Mouse (Mus musculus) layer of hippocampus, adult 8-10 months (tissue): ENCODE measurements around the gene Dhcr24. TPM values are rescaled to one million over a fixed set of nuclear protein-coding genes. Genes with fewer than 3 reads are reported as not detected.

Experiments
- DNase-seq, 2 experiments: peaks; one replicate each; pipeline ENCODE4 v3.0.0; 2022; ENCODE audit warnings: low spot score in 2 of 2
- total RNA-seq, 4 experiments: library from RNA; stranded (reverse); gene quantifications; 2 replicates each; pipeline ENCODE4 v1.2.4; 2022

Dhcr24 gene
- total RNA-seq, 4 experiments from 2014 or later = 66.0 to 86.5 (median 75.9) TPM

DNA sequence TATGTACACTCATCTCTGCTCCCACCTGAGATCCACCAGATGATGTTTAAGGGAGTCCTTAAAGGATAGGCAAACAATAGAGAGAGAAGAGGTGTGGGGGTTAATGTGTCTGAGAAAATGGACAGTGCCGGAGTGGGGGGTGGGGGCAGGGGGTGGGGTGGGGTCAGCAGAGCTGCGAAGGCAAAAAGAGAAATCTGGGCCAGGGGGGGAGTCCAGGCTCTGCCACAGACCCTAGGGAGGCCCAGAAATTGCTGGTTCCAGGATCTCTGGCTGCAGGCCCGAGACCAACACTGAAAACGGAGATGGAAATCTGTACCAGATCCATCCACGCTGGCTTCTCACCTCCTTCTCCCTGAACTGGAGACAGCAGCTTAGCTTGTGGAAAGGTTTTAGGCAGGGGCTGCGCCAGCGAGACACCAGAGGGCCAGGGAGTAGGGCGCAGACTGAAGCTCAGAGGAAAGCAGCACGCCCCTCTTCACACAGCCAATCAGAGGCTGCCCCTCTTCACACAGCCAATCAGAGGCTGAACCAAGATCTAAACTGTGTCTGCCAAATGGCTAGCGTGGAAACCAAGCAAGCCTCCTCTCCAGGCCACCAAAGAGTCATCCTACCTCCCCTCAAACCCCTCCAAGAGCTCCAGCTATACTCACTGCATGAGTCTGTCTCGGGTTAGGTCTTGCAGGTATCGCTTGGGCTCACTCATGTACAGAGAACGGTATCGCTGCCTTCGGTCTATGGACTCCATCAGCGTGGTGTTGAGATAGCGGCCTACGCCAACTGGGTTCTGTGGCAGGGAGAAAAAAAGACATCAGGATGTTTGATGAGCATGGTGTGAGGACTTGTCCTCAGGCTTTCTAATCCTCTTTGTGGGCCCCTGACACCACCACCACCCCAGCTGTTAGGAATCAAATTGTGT lies 46.1 kb downstream of the Dhcr24 start:
- no peak for DNase-seq

DNA sequence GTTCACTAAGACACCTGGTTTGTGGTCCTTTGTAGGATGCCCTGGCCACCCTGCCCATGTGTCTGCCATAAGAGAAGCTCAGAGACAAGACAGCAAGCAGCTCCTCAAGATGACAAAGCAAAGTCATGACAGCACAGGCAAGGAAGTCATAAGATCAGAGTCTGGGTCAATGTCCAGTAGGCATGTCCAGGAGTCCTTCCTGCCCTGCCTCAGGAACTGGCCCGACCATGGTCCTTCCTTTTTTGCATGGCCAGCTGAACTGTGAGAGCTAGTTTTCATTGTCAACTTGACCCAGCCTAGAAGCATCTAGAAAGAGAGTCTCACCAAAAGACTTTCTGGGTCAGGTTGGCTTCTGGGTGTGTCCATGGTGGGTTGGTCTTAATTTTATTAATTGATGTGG lies 47.1 kb downstream of the Dhcr24 start:
- no peak for DNase-seq

GRCm38 (mm10) chr4:106613105-106613504 lies 52.3 kb downstream of the Dhcr24 start:
- DNase-seq = no peak

DNA sequence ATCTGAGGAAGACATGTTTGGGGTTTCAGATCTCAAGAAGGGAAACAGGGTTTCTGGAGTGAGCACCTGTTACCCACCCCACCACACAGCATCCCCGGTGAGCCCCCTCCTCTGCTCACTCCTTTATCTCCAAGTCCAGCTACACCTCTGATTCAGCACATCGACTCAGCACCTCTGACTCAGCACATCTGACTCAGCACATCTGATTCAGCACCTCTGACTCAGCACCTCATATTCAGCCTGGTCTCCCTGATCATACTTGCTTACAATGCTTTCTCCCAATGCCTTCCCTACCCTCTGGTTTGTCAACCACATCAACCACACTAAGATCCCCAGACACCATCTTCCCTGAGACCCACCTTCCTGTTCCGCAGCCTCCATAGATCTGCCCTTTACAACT lies 52.7 kb downstream of the Dhcr24 start:
- no peak for DNase-seq

- DNase-seq = peak; percentile 57 to 72
These were observed 53.5 kb downstream of the Dhcr24 start for GRCm38 (mm10) chr4:106614180-106614797.

- DNase-seq = no peak
These were observed 54.0 kb downstream of the Dhcr24 start for GRCm38 (mm10) chr4:106614881-106615280.

DNA sequence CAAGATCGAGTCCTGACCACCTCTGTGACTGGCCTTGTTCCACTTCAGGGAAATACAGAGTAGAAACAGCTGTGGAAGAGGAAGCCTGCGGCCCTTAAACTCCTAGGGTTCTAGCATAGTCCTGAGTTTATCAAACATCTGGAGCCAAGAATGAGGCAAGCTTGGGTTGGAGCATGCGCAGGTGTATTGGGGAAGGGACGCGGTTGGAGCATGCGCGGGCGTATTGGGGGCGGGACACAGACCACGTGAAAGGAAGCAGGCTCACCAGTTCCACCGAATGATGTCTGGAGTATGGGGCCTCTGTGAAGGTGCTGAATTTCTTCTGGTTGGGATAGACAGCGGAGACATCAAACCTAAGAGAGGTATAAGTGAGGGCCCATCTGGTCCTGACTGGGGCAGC lies 54.8 kb downstream of the Dhcr24 start:
- no peak for DNase-seq

GRCm38 (mm10) chr4:106617056-106617455 lies 56.2 kb downstream of the Dhcr24 start, which contains the start of gene Lexm:
Gene Lexm, minus strand, starts transcription at chr4:106617241.
- no peak for DNase-seq

DNA sequence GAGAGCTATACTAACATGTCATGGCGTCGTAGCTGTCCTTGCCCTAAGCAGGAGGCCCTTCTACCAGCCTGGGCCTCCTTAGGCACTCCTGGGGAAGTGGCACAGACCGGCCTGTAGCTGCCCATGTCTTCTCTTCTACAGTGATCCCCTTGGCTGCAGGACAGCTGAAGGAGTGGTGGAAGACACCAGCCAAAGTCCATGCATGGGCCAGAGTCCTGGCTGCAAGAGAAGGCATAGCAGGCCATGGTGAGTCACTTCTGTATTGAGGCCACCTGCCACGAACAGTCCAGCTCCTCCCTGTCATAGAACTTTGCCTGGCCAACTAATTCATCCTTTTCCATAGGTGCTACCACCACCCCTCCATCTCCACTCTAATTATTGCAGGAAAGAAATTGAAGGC lies 58.1 kb downstream of the Dhcr24 start:
- no peak for DNase-seq

DNA sequence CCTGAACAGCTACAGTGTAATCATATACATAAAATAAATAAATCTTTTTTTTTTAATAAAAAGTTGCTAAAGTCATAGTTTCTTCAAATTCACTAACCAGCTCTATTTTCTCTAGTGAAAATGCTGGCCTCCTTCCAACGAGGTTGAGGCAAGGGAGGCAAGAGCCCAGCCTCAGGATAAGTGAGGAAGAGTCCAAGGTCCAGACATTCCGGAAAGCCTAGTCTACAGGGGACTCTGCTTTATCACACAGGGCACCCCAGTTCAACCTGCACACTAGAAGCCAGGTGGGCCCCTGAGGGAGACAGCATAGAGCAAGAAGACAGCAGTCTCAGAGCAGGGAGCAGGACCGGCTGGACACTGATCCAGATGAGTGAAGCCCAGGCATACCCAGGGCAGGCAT lies 60.6 kb downstream of the Dhcr24 start:
- DNase-seq = no peak

- DNase-seq = no peak
These were observed 61.2 kb downstream of the Dhcr24 start, which contains the start of gene Ttc22 for GRCm38 (mm10) chr4:106622030-106622493. Gene Ttc22, plus strand, starts transcription at chr4:106622432.

DNA sequence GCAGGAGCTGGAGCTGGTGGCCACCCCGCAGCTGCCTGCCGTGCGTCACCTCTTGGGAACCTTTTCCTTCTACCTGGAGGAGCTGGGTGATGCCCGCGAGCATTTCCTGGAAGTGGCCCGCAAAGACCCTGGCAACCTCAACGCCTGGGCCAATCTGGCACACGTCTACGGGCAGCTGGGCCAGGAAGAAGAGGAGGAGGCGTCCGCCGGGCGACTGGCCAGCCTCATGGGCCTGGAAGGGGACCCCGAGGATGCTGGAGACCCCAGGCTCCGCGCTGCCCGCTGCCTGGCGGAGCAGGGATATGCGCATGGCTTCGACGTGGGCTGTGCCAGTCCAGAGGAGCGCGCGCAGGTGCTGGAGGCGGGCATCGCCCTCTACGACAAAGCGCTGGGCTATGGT lies 61.9 kb downstream of the Dhcr24 start:
- no peak for DNase-seq

DNA sequence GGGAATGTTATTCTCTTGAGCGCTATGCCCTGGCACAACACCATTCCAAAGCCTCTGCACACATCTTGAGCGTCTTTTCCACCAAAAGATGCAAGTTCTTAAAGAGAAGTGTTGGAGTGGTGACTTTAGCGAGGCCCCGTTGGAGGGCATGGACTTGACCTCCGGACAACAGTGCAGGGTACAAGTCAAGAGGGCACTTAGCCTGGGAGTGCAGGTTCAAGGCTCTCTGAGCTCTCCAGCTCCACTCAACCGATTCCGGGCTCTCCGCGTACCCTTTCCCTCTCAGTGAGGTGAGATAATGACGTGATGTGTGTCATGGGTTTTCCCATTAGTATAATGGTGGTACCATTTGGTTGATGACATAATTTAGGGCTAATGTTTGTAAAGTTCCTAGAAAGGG lies 63.4 kb downstream of the Dhcr24 start:
- DNase-seq = no peak

GRCm38 (mm10) chr4:106627809-106628208 lies 67.0 kb downstream of the Dhcr24 start:
- DNase-seq = no peak

GRCm38 (mm10) chr4:106628650-106629360 lies 68.0 kb downstream of the Dhcr24 start:
- no peak for DNase-seq

DNA sequence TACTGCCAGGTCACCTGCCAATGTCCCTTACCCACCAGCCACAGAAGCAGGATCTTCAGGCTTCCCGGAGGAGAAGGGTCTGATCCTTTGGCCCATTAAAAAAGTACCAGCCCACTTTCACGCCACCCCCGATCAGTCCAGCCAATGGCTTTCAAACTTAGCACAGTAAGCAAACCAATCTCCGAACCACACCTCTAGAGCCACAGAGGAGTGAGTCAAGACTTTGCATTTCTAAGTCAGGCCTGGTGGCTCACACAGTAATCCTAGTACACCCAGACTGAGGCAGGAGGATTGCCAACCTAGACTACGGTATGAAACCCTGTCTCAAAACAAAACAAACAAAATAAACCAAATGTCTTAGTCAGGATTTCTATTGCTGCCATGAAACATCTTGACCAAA lies 68.5 kb downstream of the Dhcr24 start:
- no peak for DNase-seq

DNA sequence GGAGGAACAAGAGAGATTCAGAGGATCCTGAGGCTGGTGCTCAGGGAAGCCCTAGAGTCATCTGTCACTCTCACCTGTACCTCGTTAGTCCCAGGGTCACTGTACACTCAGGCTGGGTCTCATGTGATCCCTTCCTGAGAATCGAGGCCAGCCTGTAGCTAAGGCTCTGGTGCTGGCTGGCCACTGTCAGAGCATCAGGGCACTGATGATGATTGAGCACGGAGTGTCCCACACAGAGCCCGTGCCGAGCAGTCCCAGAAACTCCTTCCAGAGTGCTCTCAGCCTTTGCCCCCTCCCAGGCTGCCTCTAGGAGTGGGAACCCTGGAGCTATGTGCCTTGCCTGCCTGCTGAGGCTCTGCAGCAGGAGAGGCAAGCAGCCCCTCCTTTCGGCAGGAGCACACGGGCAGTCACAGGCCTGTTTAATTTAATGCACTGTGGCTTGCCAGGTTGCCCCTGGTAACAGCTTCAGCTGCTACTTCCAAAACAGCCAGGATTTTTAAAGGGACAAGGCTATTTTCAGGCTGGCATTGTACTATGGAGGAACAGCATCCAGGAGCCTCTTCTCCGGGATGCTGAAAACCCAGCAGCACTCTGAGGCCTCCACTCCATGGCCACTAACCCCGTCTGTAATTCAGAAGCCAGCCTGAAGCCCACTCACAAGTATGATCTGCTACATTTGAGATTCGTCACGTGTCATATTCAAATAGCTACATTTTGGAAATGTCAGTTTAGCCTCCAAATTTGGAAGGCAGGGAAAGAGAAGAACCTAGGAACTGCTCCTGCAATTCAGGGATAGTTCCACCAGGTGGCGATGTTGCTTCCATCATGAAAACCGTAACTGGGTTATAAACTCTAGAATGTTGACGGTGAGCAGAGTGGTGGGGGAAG lies 69.7 kb downstream of the Dhcr24 start:
- DNase-seq = peak; percentile 90 to 96

DNA sequence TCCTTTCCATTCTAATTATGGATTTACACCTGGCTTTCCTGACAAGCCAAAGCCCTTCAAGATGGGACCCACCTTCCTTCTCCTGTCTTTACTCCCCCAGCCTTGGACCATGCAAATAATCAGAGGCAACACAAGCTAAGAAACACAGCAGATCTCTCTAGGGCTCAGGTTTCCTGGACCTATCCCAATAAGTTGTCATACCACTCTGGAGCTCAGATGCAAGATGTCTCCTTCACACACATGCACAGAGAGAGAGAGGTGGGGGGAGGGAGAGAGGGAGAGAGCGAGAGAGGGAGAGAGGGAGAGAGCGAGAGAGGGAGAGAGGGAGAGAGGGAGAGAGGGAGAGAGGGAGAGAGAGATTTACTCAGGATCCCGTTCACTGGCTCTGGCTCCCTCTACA lies 71.5 kb downstream of the Dhcr24 start:
- DNase-seq = no peak

DNA sequence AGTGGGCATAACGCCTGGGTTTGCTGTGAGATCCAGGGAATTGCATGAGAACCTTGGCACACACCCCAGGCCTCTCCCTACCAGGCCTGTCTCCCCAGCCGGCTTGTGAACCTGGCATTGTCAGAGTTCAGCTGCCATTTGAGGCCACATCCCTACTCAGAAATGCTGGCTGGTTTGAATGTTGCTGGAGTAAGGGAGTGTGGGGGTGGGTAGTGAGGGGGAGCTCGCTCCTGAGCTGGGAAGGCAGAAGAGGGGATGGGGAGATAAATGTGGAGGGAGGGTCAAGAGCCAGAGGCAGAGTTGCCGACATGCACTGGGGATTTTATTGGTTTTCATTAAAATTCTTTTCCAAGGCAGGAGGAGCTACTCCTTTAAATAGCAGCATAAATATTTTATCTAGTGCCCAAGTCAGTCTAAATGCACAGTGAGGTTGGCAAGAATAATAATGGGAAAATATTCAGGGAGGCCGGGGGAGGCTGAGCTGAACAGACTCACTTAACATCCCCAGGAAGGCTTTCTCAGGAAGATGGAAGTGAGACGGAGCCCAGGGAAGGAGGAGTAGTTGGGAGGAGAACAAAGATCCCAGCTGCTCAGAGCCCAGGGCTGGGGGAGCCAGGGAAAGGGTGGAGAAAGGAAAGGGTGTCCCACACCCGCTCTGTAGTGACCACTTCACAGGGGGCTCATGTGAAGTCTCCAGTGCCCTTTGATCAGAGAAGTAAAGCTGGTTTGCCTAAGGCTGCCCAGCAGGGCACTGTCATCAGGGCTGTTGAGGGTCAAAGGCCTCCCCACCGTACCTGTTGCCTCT lies 72.6 kb downstream of the Dhcr24 start:
- DNase-seq = no peak

DNA sequence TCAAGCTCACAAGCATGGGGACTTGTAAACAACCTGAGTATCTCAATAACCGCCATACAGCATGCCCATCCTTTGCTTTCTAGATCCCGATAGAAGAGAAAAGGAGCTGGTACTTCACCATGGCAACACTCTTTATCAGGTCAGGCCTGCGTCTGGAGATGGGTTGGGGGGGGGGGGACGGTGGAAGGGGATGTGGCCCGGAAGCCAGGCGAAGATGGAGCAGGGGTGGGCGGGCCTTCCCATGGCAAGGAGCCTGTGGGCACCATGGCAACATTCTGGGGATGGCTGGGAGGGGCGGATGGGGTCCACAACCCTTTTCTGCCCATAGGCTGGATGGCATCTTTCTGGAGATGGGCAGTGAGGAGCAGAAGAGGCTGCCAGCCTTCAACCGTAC lies 73.2 kb downstream of the Dhcr24 start:
- DNase-seq = no peak
